Mouse (Mus musculus): ENCODE data around the gene Akap11.
"Not testable (repeated sequence)": the region's sequence is repeated elsewhere in the genome, so short reads cannot be mapped to it uniquely, and the experiment has no call there.

The Akap11 gene

GRCm38 (mm10) chr14:78536281-78537165 lies at the start of gene Akap11:
TSS of gene Akap11 (minus strand) at chr14:78536808.
- DNase-seq (ENCODE audit: low spot score), result peak; percentile 93

- no peak for DNase-seq (ENCODE audit: low spot score)
Measured at GRCm38 (mm10) chr14:78584222-78584621, 47.6 kb upstream of the Akap11 start.

- DNase-seq (ENCODE audit: low spot score), result no peak
Measured at GRCm38 (mm10) chr14:78583168-78583567, 46.6 kb upstream of the Akap11 start.

- DNase-seq (ENCODE audit: low spot score), result no peak
Measured at GRCm38 (mm10) chr14:78575899-78576298, 39.3 kb upstream of the Akap11 start.

GRCm38 (mm10) chr14:78568410-78568809 lies 31.8 kb upstream of the Akap11 start:
- DNase-seq (ENCODE audit: low spot score), result no peak

- DNase-seq (ENCODE audit: low spot score), result no peak
Measured at GRCm38 (mm10) chr14:78566431-78566830, 29.8 kb upstream of the Akap11 start.

GRCm38 (mm10) chr14:78564292-78564691 lies 27.7 kb upstream of the Akap11 start:
- no peak for DNase-seq (ENCODE audit: low spot score)

- no peak for DNase-seq (ENCODE audit: low spot score)
Measured at GRCm38 (mm10) chr14:78563211-78563610, 26.6 kb upstream of the Akap11 start.

GRCm38 (mm10) chr14:78562121-78562520 lies 25.5 kb upstream of the Akap11 start:
- no peak for DNase-seq (ENCODE audit: low spot score)

- DNase-seq (ENCODE audit: low spot score), result no peak
Measured at GRCm38 (mm10) chr14:78559042-78559441, 22.4 kb upstream of the Akap11 start.

GRCm38 (mm10) chr14:78554830-78555229 lies 18.2 kb upstream of the Akap11 start:
- DNase-seq (ENCODE audit: low spot score), result not testable (repeated sequence)

GRCm38 (mm10) chr14:78553661-78554060 lies 17.1 kb upstream of the Akap11 start:
- no peak for DNase-seq (ENCODE audit: low spot score)

GRCm38 (mm10) chr14:78548807-78549206 lies 12.2 kb upstream of the Akap11 start:
- no peak for DNase-seq (ENCODE audit: low spot score)

GRCm38 (mm10) chr14:78541319-78541718 lies 4.7 kb upstream of the Akap11 start:
- no peak for DNase-seq (ENCODE audit: low spot score)

- DNase-seq (ENCODE audit: low spot score), result no peak
Measured at GRCm38 (mm10) chr14:78539821-78540220, 3.2 kb upstream of the Akap11 start.

- no peak for DNase-seq (ENCODE audit: low spot score)
Measured at GRCm38 (mm10) chr14:78538572-78539320, 2.1 kb upstream of the Akap11 start.

- DNase-seq (ENCODE audit: low spot score), result no peak
Measured at GRCm38 (mm10) chr14:78537551-78537950, 943 bp upstream of the Akap11 start.

- no peak for DNase-seq (ENCODE audit: low spot score)
Measured at GRCm38 (mm10) chr14:78535366-78535765, 1.2 kb downstream of the Akap11 start.

GRCm38 (mm10) chr14:78534651-78535050 lies 2.0 kb downstream of the Akap11 start:
- no peak for DNase-seq (ENCODE audit: low spot score)

- DNase-seq (ENCODE audit: low spot score), result no peak
Measured at GRCm38 (mm10) chr14:78533701-78534100, 2.9 kb downstream of the Akap11 start.

GRCm38 (mm10) chr14:78532345-78532744 lies 4.3 kb downstream of the Akap11 start:
- no peak for DNase-seq (ENCODE audit: low spot score)

GRCm38 (mm10) chr14:78530256-78530655 lies 6.4 kb downstream of the Akap11 start:
- no peak for DNase-seq (ENCODE audit: low spot score)
